Mouse (Mus musculus) ZHBTc4 (cell line): Measurements from ENCODE around the gene Rnf169.

Experiments
- DNase-seq: peaks from one replicate; pipeline ENCODE4 v3.0.0-alpha.2; 2011; ENCODE audit warnings: low read depth, low spot score

Rnf169 gene

GRCm38 (mm10) chr7:99893967-99894366 lies 86.3 kb downstream of the Rnf169 start:
- no peak for DNase-seq

GRCm38 (mm10) chr7:99892351-99892750 lies 87.9 kb downstream of the Rnf169 start:
- no peak for DNase-seq

- DNase-seq, result no peak
These were observed 88.8 kb downstream of the Rnf169 start for GRCm38 (mm10) chr7:99891471-99891870.

GRCm38 (mm10) chr7:99890168-99890755 lies 90.0 kb downstream of the Rnf169 start:
- no peak for DNase-seq

DNA sequence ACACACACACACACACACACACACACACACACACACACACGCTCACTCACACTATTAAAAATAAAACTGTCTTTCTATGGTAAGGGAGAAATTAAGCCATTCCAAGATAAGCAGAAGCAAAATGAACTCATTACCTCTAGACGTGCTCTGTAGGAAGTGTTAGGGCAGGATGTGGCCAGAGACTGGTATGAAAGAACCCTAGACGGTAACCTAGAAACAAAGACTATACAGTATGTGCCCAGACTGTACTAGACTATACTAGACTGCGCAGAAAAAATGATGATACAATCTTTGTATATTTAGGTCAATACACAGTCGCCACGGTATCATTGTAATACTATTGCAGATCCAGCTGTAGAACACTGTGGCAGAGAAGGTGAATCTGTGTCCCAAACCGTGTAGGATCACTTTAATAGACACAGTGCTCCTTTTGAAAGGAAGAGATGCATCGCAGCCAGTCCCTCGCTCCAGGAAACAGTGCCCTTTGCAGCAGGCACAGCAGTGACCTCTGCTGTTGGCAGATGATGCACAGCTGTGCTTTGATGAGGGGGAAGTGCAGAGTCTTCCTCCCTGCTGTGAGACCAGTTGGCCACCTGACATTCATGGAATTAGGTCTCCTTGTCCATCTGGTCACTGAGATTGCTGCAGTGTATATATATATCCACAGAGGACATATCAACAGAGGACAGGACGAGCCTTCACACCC lies 90.9 kb downstream of the Rnf169 start:
- DNase-seq, result no peak

DNA sequence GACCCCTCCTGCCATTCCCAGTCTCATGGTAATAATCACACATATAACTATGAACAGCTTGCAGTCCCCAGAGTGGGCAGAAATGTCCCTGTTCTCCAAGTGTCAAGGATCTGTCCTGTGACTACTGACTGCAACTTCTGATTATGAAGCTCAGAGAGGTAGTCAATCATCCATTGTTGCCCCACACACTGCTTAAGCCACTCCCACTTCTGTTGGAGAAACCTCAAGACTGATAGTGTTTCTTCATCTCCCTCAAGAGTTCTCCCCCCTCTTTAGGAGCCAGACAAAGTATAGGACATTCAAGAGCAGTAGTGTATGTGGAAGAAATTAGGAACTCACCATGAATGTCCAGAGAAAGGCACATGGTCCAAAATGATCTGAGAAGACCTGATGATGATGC lies 92.5 kb downstream of the Rnf169 start:
- DNase-seq, result no peak

GRCm38 (mm10) chr7:99887230-99887735 lies 93.0 kb downstream of the Rnf169 start:
- DNase-seq, result no peak

GRCm38 (mm10) chr7:99878254-99878653 lies 102.0 kb downstream of the Rnf169 start:
- no peak for DNase-seq

- DNase-seq, result peak; percentile 84
These were observed 103.9 kb downstream of the Rnf169 start for GRCm38 (mm10) chr7:99876345-99876744.

DNA sequence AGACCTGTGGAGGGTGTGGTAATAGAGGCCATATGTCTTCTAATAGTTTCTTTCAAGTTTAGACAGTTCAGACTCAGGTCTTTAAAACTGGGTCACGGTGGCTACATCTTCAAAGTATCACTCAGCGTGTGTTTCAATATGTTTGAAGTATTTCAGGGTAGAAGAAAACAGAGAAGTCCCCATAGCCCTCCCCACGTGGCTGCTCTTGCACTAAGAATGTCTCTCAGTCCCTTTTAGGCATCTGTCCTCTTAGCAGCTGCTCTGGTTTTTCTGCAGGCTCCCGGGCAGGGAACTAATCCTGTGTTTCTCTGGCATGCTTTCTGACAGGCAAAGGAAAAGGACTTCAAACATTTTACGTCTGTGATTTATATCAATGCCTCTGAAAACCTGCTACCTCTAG lies 104.4 kb downstream of the Rnf169 start:
- DNase-seq, result no peak

GRCm38 (mm10) chr7:99873965-99874364 lies 106.3 kb downstream of the Rnf169 start:
- no peak for DNase-seq
